Mouse (Mus musculus) heart, embryonic 11.5 days (tissue): ENCODE measurements at regions not wholly inside any gene's neighbourhood (a gene's known extent, or its start where the extent isn't known, plus 50 kb on each side); places are given as distances from the start of the nearest gene placed in this dataset.

Experiments used
- ATAC-seq: fragments of 200-750 bp; cut with Nextera tagmentation; replicated peaks from 2 replicates; pipeline ENCODE4 v1.8.0; 2017; ENCODE audit warnings: moderate library complexity; ENCODE audit not compliant: insufficient number of reproducible peaks, low FRiP score, low TSS enrichment
- H3K27ac ChIP-seq: fragments of 300-500 bp; sonication (generic); 2 replicates; pipeline ENCODE4 v1.5.1; 2014; ENCODE audit warnings: mild to moderate bottlenecking, low read depth, low read length
- H3K27me3 ChIP-seq: fragments of 300-500 bp; sonication (generic); 2 replicates; pipeline ENCODE4 v1.6.1; 2014; ENCODE audit warnings: mild to moderate bottlenecking, low read length, mixed read lengths; ENCODE audit not compliant: control insufficient read depth, insufficient read depth
- H3K36me3 ChIP-seq: fragments of 300-500 bp; sonication (generic); 2 replicates; pipeline ENCODE4 v1.6.1; 2014; ENCODE audit warnings: mild to moderate bottlenecking, low read length, moderate library complexity, mixed read lengths; ENCODE audit not compliant: control insufficient read depth, insufficient read depth
- H3K4me1 ChIP-seq: fragments of 300-500 bp; sonication (generic); 2 replicates; pipeline ENCODE4 v1.6.1; 2014; ENCODE audit warnings: low read length; ENCODE audit not compliant: control insufficient read depth, insufficient read depth
- H3K4me2 ChIP-seq: fragments of 300-500 bp; sonication (generic); 2 replicates; pipeline ENCODE4 v1.6.1; 2014; ENCODE audit warnings: mild to moderate bottlenecking, moderate library complexity
- H3K4me3 ChIP-seq: fragments of 300-500 bp; sonication (generic); 2 replicates; pipeline ENCODE4 v1.5.1; 2014; ENCODE audit warnings: low read depth, low read length
- H3K9ac ChIP-seq: fragments of 300-500 bp; sonication (generic); 2 replicates; pipeline ENCODE4 v1.6.1; 2014; ENCODE audit warnings: mild to moderate bottlenecking, low read depth, low read length, moderate library complexity
- H3K9me3 ChIP-seq: fragments of 300-500 bp; sonication (generic); replicated peaks from 2 replicates; pipeline ENCODE4 v1.6.1; 2016; ENCODE audit warnings: low read length; ENCODE audit not compliant: control insufficient read depth
- WGBS: fragments of 180-500 bp; shearing (Covaris S2); extraction: QIAGEN DNeasy Blood & Tissue Kit; methylation state at CpG from one replicate; pipeline ENCODE4 v1.1.7; 2014; ENCODE audit not compliant: insufficient replicate concordance; 5-methylcytosine and 5-hydroxymethylcytosine counted together

- Histone ChIP-seq H3K4me1 (no peaks in the 10 kb centered on the region), H3K36me3 (no peaks in the 10 kb centered on the region), H3K27me3 (no peaks in the 10 kb centered on the region), H3K9me3 (no peaks in the 10 kb centered on the region), H3K4me3 (no peak overlapping the region), H3K27ac (no peak overlapping the region), H3K4me2 (no peak overlapping the region), H3K9ac (no peak overlapping the region)
- ATAC-seq: no peak
Observed at GRCm38 (mm10) chr1:94318029-94318428, 265.7 kb upstream of the Pdcd1 start.

- H3K27me3 ChIP-seq: no peaks in the 10 kb centered on the region
Observed at GRCm38 (mm10) chr1:94298395-94298794, 246.0 kb upstream of the Pdcd1 start.

GRCm38 (mm10) chr1:94272569-94272968 lies 220.2 kb upstream of the Pdcd1 start:
- Histone ChIP-seq H3K27ac (no peak overlapping the region), H3K36me3 (no peaks in the 10 kb centered on the region), H3K4me3 (no peak overlapping the region), H3K9ac (no peak overlapping the region), H3K9me3 (no peaks in the 10 kb centered on the region), H3K4me1 (no peaks in the 10 kb centered on the region), H3K4me2 (no peak overlapping the region), H3K27me3 (no peaks in the 10 kb centered on the region)
- no peak for ATAC-seq
- 87% methylated on average over 4 of the region's 4 CpGs for WGBS

More at GRCm38 (mm10) chr1:94298395-94298794, 246.0 kb upstream of the Pdcd1 start:
- Histone ChIP-seq H3K9ac (no peak overlapping the region), H3K4me3 (no peak overlapping the region), H3K9me3 (no peaks in the 10 kb centered on the region), H3K4me2 (no peak overlapping the region), H3K4me1 (no peaks in the 10 kb centered on the region), H3K36me3 (no peaks in the 10 kb centered on the region), H3K27ac (no peak overlapping the region)
- 83% methylated on average over 1 of the region's 1 CpGs for WGBS
- no peak for ATAC-seq

- Histone ChIP-seq H3K9me3 (no peaks in the 10 kb centered on the region), H3K36me3 (no peaks in the 10 kb centered on the region), H3K27me3 (no peaks in the 10 kb centered on the region), H3K4me1 (no peaks in the 10 kb centered on the region), H3K4me2 (no peak overlapping the region), H3K9ac (no peak overlapping the region), H3K27ac (no peak overlapping the region), H3K4me3 (no peak overlapping the region)
- 70% methylated on average over 8 of the region's 8 CpGs for WGBS
- ATAC-seq: no peak
Observed at GRCm38 (mm10) chr1:94263313-94263712, 211.0 kb upstream of the Pdcd1 start.

GRCm38 (mm10) chr1:94235426-94235825 lies 183.1 kb upstream of the Pdcd1 start:
- no peaks in the 10 kb centered on the region for H3K36me3 ChIP-seq
- H3K9me3 ChIP-seq: no peaks in the 10 kb centered on the region
- ATAC-seq: no peak
- H3K9ac ChIP-seq: no peak overlapping the region
- no peaks in the 10 kb centered on the region for H3K27me3 ChIP-seq
- H3K27ac ChIP-seq: no peak overlapping the region
- H3K4me1 ChIP-seq: no peaks in the 10 kb centered on the region
- H3K4me3 ChIP-seq: no peak overlapping the region
- no peak overlapping the region for H3K4me2 ChIP-seq
- 53% methylated on average over 1 of the region's 1 CpGs for whole genome bisulfite sequencing

GRCm38 (mm10) chr1:94221006-94221405 lies 168.7 kb upstream of the Pdcd1 start:
- Histone ChIP-seq H3K9ac (no peak overlapping the region), H3K27ac (no peak overlapping the region), H3K4me1 (no peaks in the 10 kb centered on the region), H3K27me3 (no peaks in the 10 kb centered on the region), H3K4me3 (no peak overlapping the region), H3K36me3 (no peaks in the 10 kb centered on the region), H3K9me3 (no peaks in the 10 kb centered on the region), H3K4me2 (no peak overlapping the region)
- no peak for ATAC-seq
- 55% methylated on average over 3 of the region's 3 CpGs for WGBS

- Histone ChIP-seq H3K27me3 (no peaks in the 10 kb centered on the region), H3K27ac (no peak overlapping the region), H3K4me2 (no peak overlapping the region), H3K36me3 (no peaks in the 10 kb centered on the region), H3K9me3 (no peaks in the 10 kb centered on the region), H3K9ac (no peak overlapping the region), H3K4me1 (no peaks in the 10 kb centered on the region), H3K4me3 (no peak overlapping the region)
- 80% methylated on average over 2 of the region's 2 CpGs for WGBS
- no peak for ATAC-seq
Observed at GRCm38 (mm10) chr1:94217407-94217806, 165.1 kb upstream of the Pdcd1 start.

GRCm38 (mm10) chr1:94208929-94209328 lies 156.6 kb upstream of the Pdcd1 start:
- no peaks in the 10 kb centered on the region for H3K4me1 ChIP-seq
- no peak overlapping the region for H3K4me2 ChIP-seq
- ATAC-seq: no peak
- H3K27ac ChIP-seq: no peak overlapping the region
- H3K36me3 ChIP-seq: no peaks in the 10 kb centered on the region
- 76% methylated on average over 4 of the region's 4 CpGs for WGBS
- no peaks in the 10 kb centered on the region for H3K27me3 ChIP-seq
- H3K9ac ChIP-seq: no peak overlapping the region
- H3K4me3 ChIP-seq: no peak overlapping the region
- H3K9me3 ChIP-seq: no peaks in the 10 kb centered on the region

GRCm38 (mm10) chr1:94207859-94208258 lies 155.5 kb upstream of the Pdcd1 start:
- no peak for ATAC-seq
- H3K4me2 ChIP-seq: no peak overlapping the region
- H3K9ac ChIP-seq: no peak overlapping the region
- H3K36me3 ChIP-seq: no peaks in the 10 kb centered on the region
- H3K27ac ChIP-seq: no peak overlapping the region
- H3K4me3 ChIP-seq: no peak overlapping the region
- WGBS: 74% methylated on average over 7 of the region's 7 CpGs
- no peaks in the 10 kb centered on the region for H3K27me3 ChIP-seq
- H3K4me1 ChIP-seq: no peaks in the 10 kb centered on the region
- no peaks in the 10 kb centered on the region for H3K9me3 ChIP-seq
